Mouse (Mus musculus): ENCODE measurements around the gene Odf3l1.

DNA sequence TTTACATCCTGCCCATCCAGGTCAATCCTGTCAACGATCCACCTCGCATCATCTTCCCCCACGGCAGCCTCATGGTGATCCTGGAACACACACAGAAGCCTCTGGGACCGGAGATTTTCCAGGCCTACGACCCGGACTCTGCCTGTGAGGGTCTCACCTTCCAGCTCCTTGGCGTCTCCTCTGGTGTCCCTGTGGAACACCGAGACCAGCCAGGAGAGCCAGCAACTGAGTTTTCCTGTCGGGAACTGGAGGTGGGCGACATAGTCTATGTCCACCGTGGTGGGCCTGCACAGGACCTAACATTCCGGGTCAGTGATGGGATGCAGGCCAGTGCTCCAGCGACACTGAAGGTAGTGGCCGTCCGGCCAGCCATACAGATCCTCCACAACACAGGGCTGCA, 22.1 kb upstream of the Odf3l1 start:
- TF ChIP-seq GATA1 (IDR thresholded peaks at IDR 0.05; ENCODE audit: low read length), result no peak
- TF ChIP-seq TAL1 (IDR thresholded peaks at IDR 0.05; ENCODE audit: low read length), result no peak

Measured in erythroblast, embryonic 14.5 days (primary cell).